Mouse (Mus musculus) hindbrain, embryonic 16.5 days (tissue): ENCODE results near the gene Plbd1. TPM values are rescaled to one million over a fixed set of nuclear protein-coding genes. Genes with fewer than 3 reads are reported as not detected.

ENCODE experiments used
- ATAC-seq: fragments of 200-750 bp; cut with Nextera tagmentation; 2 replicates; pipeline ENCODE4 v1.8.0; 2017; ENCODE audit warnings: moderate TSS enrichment, moderate library complexity
- H3K27ac ChIP-seq: fragments of 300-500 bp; sonication (generic); 2 replicates; pipeline ENCODE4 v1.5.1; 2014; ENCODE audit warnings: low read depth, mild to moderate bottlenecking, control low read depth, low read length, moderate library complexity
- H3K27me3 ChIP-seq: fragments of 300-500 bp; sonication (generic); replicated peaks from 2 replicates; pipeline ENCODE4 v1.6.1; 2014; ENCODE audit warnings: low read length; ENCODE audit not compliant: control insufficient read depth, insufficient read depth
- H3K36me3 ChIP-seq: fragments of 300-500 bp; sonication (generic); 2 replicates; pipeline ENCODE4 v1.6.1; 2014; ENCODE audit warnings: mild to moderate bottlenecking, low read length, moderate library complexity, mixed read lengths; ENCODE audit not compliant: control insufficient read depth, insufficient read depth
- H3K4me1 ChIP-seq: fragments of 300-500 bp; sonication (generic); 2 replicates; pipeline ENCODE4 v1.6.1; 2014; ENCODE audit warnings: low read depth, low read length; ENCODE audit not compliant: control insufficient read depth, insufficient read depth
- H3K4me2 ChIP-seq: fragments of 300-500 bp; sonication (generic); 2 replicates; pipeline ENCODE4 v1.6.1; 2014; ENCODE audit warnings: mild to moderate bottlenecking, low read length, control low read depth, moderate library complexity
- H3K4me3 ChIP-seq: fragments of 300-500 bp; sonication (generic); 2 replicates; pipeline ENCODE4 v1.5.1; 2014; ENCODE audit warnings: mild to moderate bottlenecking, low read length, control low read depth, moderate library complexity
- H3K9ac ChIP-seq: fragments of 300-500 bp; sonication (generic); 2 replicates; pipeline ENCODE4 v1.6.1; 2014; ENCODE audit warnings: low read depth, mild to moderate bottlenecking, control low read depth, low read length, moderate library complexity
- H3K9me3 ChIP-seq: fragments of 300-500 bp; sonication (generic); 2 replicates; pipeline ENCODE4 v1.6.1; 2014; ENCODE audit warnings: mild to moderate bottlenecking, low read length, moderate library complexity; ENCODE audit not compliant: control insufficient read depth
- WGBS: fragments of 180-500 bp; shearing (Covaris S2); extraction: QIAGEN DNeasy Blood & Tissue Kit; methylation state at CpG from one replicate; pipeline ENCODE4 v1.1.7; 2014; 5-methylcytosine and 5-hydroxymethylcytosine counted together
- polyA plus RNA-seq: library from polyadenylated mRNA; unstranded; fragments of >200 nt; fragmentation: Nextera tagmentation; extraction: Ambion mirVana; gene quantifications from 2 replicates; pipeline ENCODE4 v1.2.1, GENCODE M21; 2015

The Plbd1 gene
- polyA plus RNA-seq, 1 experiment from 2014 or later: 2.0 TPM

GRCm38 (mm10) chr6:136634982-136635381 is 26.7 kb downstream of the Plbd1 start:
- Histone ChIP-seq H3K36me3 (no peaks in the 10 kb centered on the region), H3K9me3 (no peaks in the 10 kb centered on the region), H3K9ac (no peak overlapping the region), H3K4me2 (no peak overlapping the region), H3K4me1 (no peaks in the 10 kb centered on the region), H3K4me3 (no peak overlapping the region), H3K27me3 (no peaks in the 10 kb centered on the region), H3K27ac (no peak overlapping the region)
- WGBS: 75% methylated on average over 3 of the region's 3 CpGs
- no peak for ATAC-seq

- Histone ChIP-seq H3K36me3 (no peaks in the 10 kb centered on the region), H3K27ac (no peak overlapping the region), H3K27me3 (no peaks in the 10 kb centered on the region), H3K4me3 (no peak overlapping the region), H3K4me2 (no peak overlapping the region), H3K9ac (no peak overlapping the region), H3K4me1 (no peaks in the 10 kb centered on the region), H3K9me3 (no peaks in the 10 kb centered on the region)
- no peak for ATAC-seq
- WGBS: 80% methylated on average over 6 of the region's 6 CpGs
These were observed 28.0 kb downstream of the Plbd1 start for GRCm38 (mm10) chr6:136633719-136634118.

- WGBS: 90% methylated on average over 3 of the region's 3 CpGs
- Histone ChIP-seq H3K9me3 (no peaks in the 10 kb centered on the region), H3K4me3 (no peak overlapping the region), H3K9ac (no peak overlapping the region), H3K4me1 (no peaks in the 10 kb centered on the region), H3K4me2 (no peak overlapping the region), H3K27ac (no peak overlapping the region), H3K27me3 (no peaks in the 10 kb centered on the region), H3K36me3 (no peaks in the 10 kb centered on the region)
- no peak for ATAC-seq
These were observed 28.6 kb downstream of the Plbd1 start for GRCm38 (mm10) chr6:136633154-136633553.

GRCm38 (mm10) chr6:136631945-136632534 is 29.7 kb downstream of the Plbd1 start:
- Histone ChIP-seq H3K27me3 (no peaks in the 10 kb centered on the region), H3K4me3 (no peak overlapping the region), H3K36me3 (no peaks in the 10 kb centered on the region), H3K4me2 (no peak overlapping the region), H3K27ac (no peak overlapping the region), H3K4me1 (no peaks in the 10 kb centered on the region), H3K9me3 (no peaks in the 10 kb centered on the region), H3K9ac (no peak overlapping the region)
- ATAC-seq: no peak
- 91% methylated on average over 13 of the region's 13 CpGs for WGBS

GRCm38 (mm10) chr6:136631519-136631918 is 30.2 kb downstream of the Plbd1 start:
- no peak overlapping the region for H3K9ac ChIP-seq
- no peaks in the 10 kb centered on the region for H3K27me3 ChIP-seq
- H3K4me3 ChIP-seq: no peak overlapping the region
- no peak overlapping the region for H3K4me2 ChIP-seq
- 94% methylated on average over 8 of the region's 8 CpGs for WGBS
- no peaks in the 10 kb centered on the region for H3K4me1 ChIP-seq
- H3K27ac ChIP-seq: no peak overlapping the region
- no peaks in the 10 kb centered on the region for H3K36me3 ChIP-seq
- H3K9me3 ChIP-seq: no peaks in the 10 kb centered on the region
- ATAC-seq: no peak

GRCm38 (mm10) chr6:136629639-136630038 is 32.1 kb downstream of the Plbd1 start:
- no peak for ATAC-seq
- no peak overlapping the region for H3K9ac ChIP-seq
- H3K9me3 ChIP-seq: no peaks in the 10 kb centered on the region
- H3K27ac ChIP-seq: no peak overlapping the region
- H3K4me1 ChIP-seq: no peaks in the 10 kb centered on the region
- no peaks in the 10 kb centered on the region for H3K27me3 ChIP-seq
- no peak overlapping the region for H3K4me2 ChIP-seq
- H3K4me3 ChIP-seq: no peak overlapping the region
- 94% methylated on average over 5 of the region's 5 CpGs for WGBS
- H3K36me3 ChIP-seq: no peaks in the 10 kb centered on the region

- Histone ChIP-seq H3K36me3 (no peaks in the 10 kb centered on the region), H3K27me3 (no peaks in the 10 kb centered on the region), H3K4me1 (no peaks in the 10 kb centered on the region), H3K27ac (no peak overlapping the region), H3K4me2 (no peak overlapping the region), H3K4me3 (no peak overlapping the region), H3K9ac (no peak overlapping the region), H3K9me3 (no peaks in the 10 kb centered on the region)
- ATAC-seq: no peak
- 95% methylated on average over 12 of the region's 12 CpGs for WGBS
These were observed 36.3 kb downstream of the Plbd1 start for GRCm38 (mm10) chr6:136625421-136625820.

GRCm38 (mm10) chr6:136620361-136621139 is 41.2 kb downstream of the Plbd1 start:
- Histone ChIP-seq H3K27ac (no peak overlapping the region), H3K9ac (no peak overlapping the region), H3K9me3 (no peaks in the 10 kb centered on the region), H3K4me2 (no peak overlapping the region), H3K4me3 (no peak overlapping the region), H3K4me1 (no peaks in the 10 kb centered on the region), H3K27me3 (no peaks in the 10 kb centered on the region), H3K36me3 (no peaks in the 10 kb centered on the region)
- ATAC-seq: peak; percentile 65; the same call in 1 of the 2 replicates
- WGBS: 55% methylated on average over 17 of the region's 17 CpGs

GRCm38 (mm10) chr6:136614156-136614555 is 47.6 kb downstream of the Plbd1 start:
- Histone ChIP-seq H3K27ac (no peak overlapping the region), H3K4me3 (no peak overlapping the region), H3K4me1 (no peaks in the 10 kb centered on the region), H3K9ac (no peak overlapping the region), H3K36me3 (peaks cover 8% of the 10 kb centered on the region), H3K9me3 (no peaks in the 10 kb centered on the region), H3K4me2 (no peak overlapping the region), H3K27me3 (no peaks in the 10 kb centered on the region)
- WGBS: 71% methylated on average over 3 of the region's 3 CpGs
- ATAC-seq: peak; percentile 70
